9 mouse cellular contexts compared by ENCODE assay signal in genomic region chr13:25269569-25270268, GRCm38 (mm10). TPM values are rescaled to one million over a fixed set of nuclear protein-coding genes. Genes with fewer than 3 reads are reported as not detected.
DNase-seq lines count a peak whose midpoint lies in the region; ATAC-seq and TF ChIP-seq lines count a peak whose summit lies in the region.
"Had no signal": no experiment of that assay in that cellular context is flagged by ENCODE, and none has a peak within 500 bp of the region (broad histone marks: within the 10 kb centered on the region; RNA-seq: fewer than 3 reads in every experiment).

No protein-coding gene starts in this region.

- H3K4me1 ChIP-seq in kidney, embryonic 16.5 days (ENCODE audit: insufficient read depth, low read length): peaks cover 5% of the 10 kb centered on the region; the same call in 1 of the 2 replicates
- no peaks in the 10 kb centered on the region for H3K4me1 ChIP-seq in kidney, adult 2 months (ENCODE audit: control insufficient read depth, insufficient read depth, low read length)
- 0 out of 2 replicates have a peak, but pooled peaks cover 2% of the 10 kb centered on the region for H3K4me1 ChIP-seq in forebrain, embryonic 14.5 days (ENCODE audit: control insufficient read depth, insufficient read depth, low read length)
- no peaks in the 10 kb centered on the region for H3K4me1 ChIP-seq in stomach, embryonic 14.5 days (ENCODE audit: control insufficient read depth, insufficient read depth, low read length)

- TF ChIP-seq POLR2A in kidney, adult 2 months (IDR thresholded peaks at IDR 0.05; ENCODE audit: low read depth, low read length): no peak

- no peak for TF ChIP-seq CTCF in kidney, adult 2 months (conservative IDR thresholded peaks at IDR 0.05; ENCODE audit: insufficient read depth, insufficient read length, low read depth, low read length)
- no peak for TF ChIP-seq CTCF in layer of hippocampus, adult 2 months (conservative IDR thresholded peaks at IDR 0.05)

- H3K9me3 ChIP-seq in kidney, embryonic 16.5 days (ENCODE audit: low read length): no peaks in the 10 kb centered on the region
- no peaks in the 10 kb centered on the region for H3K9me3 ChIP-seq in forebrain, embryonic 14.5 days (replicated peaks; ENCODE audit: control insufficient read depth, low read length)
- no peaks in the 10 kb centered on the region for H3K9me3 ChIP-seq in stomach, embryonic 14.5 days (ENCODE audit: control insufficient read depth, low read depth, low read length)

- no peaks in the 10 kb centered on the region for H3K27me3 ChIP-seq in kidney, embryonic 16.5 days (ENCODE audit: insufficient read depth, low read length)
- no peaks in the 10 kb centered on the region for H3K27me3 ChIP-seq in kidney, adult 2 months (replicated peaks; ENCODE audit: control insufficient read depth, insufficient read depth, low read length)
- no peaks in the 10 kb centered on the region for H3K27me3 ChIP-seq in forebrain, embryonic 14.5 days (replicated peaks; ENCODE audit: control insufficient read depth, insufficient read depth, low read length)
- H3K27me3 ChIP-seq in stomach, embryonic 14.5 days (ENCODE audit: control insufficient read depth, insufficient read depth, low read length): no peaks in the 10 kb centered on the region

- no peak for DNase-seq in kidney, adult 2 months
- peak; percentile 66 for DNase-seq in cerebellum, adult 11 months
- DNase-seq in forebrain, embryonic 14.5 days (ENCODE audit: low spot score): peak; percentile 91
- peak; percentile 65 to 72 for DNase-seq in layer of hippocampus, adult 2 months (ENCODE audit: low spot score in 2 of 2)
- DNase-seq in lung, postnatal 36 days: peak; percentile 2
- DNase-seq in gastrocnemius, postnatal 10 days: no peak

- H3K9ac ChIP-seq in kidney, embryonic 16.5 days (replicated peaks; ENCODE audit: low read length): no peak overlapping the region
- peak overlapping the region; percentile 61 for H3K9ac ChIP-seq in forebrain, embryonic 14.5 days (ENCODE audit: low read length)
- H3K9ac ChIP-seq in stomach, embryonic 14.5 days (replicated peaks; ENCODE audit: low read depth, low read length): no peak overlapping the region

- no peaks in the 10 kb centered on the region for H3K36me3 ChIP-seq in kidney, embryonic 16.5 days (ENCODE audit: insufficient read depth, low read length)
- no peaks in the 10 kb centered on the region for H3K36me3 ChIP-seq in kidney, adult 2 months (ENCODE audit: control insufficient read depth, insufficient read depth, low read length)
- no peaks in the 10 kb centered on the region for H3K36me3 ChIP-seq in forebrain, embryonic 14.5 days (ENCODE audit: control insufficient read depth, insufficient read depth, low read length)
- H3K36me3 ChIP-seq in stomach, embryonic 14.5 days (ENCODE audit: control insufficient read depth, insufficient read depth, low read length): no peaks in the 10 kb centered on the region

- H3K4me3 ChIP-seq in kidney, embryonic 16.5 days (ENCODE audit: low read length): peak overlapping the region; percentile 48
- H3K4me3 ChIP-seq in kidney, adult 2 months (ENCODE audit: insufficient read depth, low read depth, low read length): no peak overlapping the region
- H3K4me3 ChIP-seq in forebrain, embryonic 14.5 days (ENCODE audit: low read depth, low read length): peak overlapping the region; percentile 41
- peak overlapping the region; percentile 59 for H3K4me3 ChIP-seq in layer of hippocampus, adult 2 months
- peak overlapping the region; percentile 29 for H3K4me3 ChIP-seq in stomach, embryonic 14.5 days (ENCODE audit: low read depth, low read length)

- 3% methylated on average over 39 of the region's 42 CpGs for WGBS in kidney, embryonic 16.5 days
- WGBS in kidney, adult 2 months: 4% methylated on average over 42 of the region's 42 CpGs
- 5% methylated on average over 37 of the region's 42 CpGs for WGBS in forebrain, embryonic 14.5 days
- WGBS in stomach, embryonic 14.5 days: 3% methylated on average over 40 of the region's 42 CpGs

- H3K4me2 ChIP-seq in kidney, embryonic 16.5 days (replicated peaks; ENCODE audit: low read depth, low read length): peak overlapping the region; percentile 74
- H3K4me2 ChIP-seq in forebrain, embryonic 14.5 days (ENCODE audit: low read length): peak overlapping the region; percentile 65
- peak overlapping the region; percentile 70 for H3K4me2 ChIP-seq in stomach, embryonic 14.5 days (replicated peaks; ENCODE audit: low read depth, low read length)

- peak; percentile 89 for ATAC-seq in kidney, embryonic 16.5 days (ENCODE audit: low FRiP score, low TSS enrichment)
- ATAC-seq in forebrain, embryonic 14.5 days: peak; percentile 98
- peak; percentile 91 for ATAC-seq in stomach, embryonic 14.5 days (ENCODE audit: insufficient number of reproducible peaks, insufficient read depth, low FRiP score, low read depth)

- H3K27ac ChIP-seq in kidney, embryonic 16.5 days (ENCODE audit: low read length): no peak overlapping the region
- no peak overlapping the region for H3K27ac ChIP-seq in kidney, adult 2 months (ENCODE audit: insufficient read depth, low read depth, low read length)
- H3K27ac ChIP-seq in forebrain, embryonic 14.5 days (ENCODE audit: low read depth, low read length): peak overlapping the region; percentile 48; the same call in 1 of the 2 replicates
- peak overlapping the region; percentile 82 for H3K27ac ChIP-seq in layer of hippocampus, adult 2 months
- no peak overlapping the region for H3K27ac ChIP-seq in stomach, embryonic 14.5 days (ENCODE audit: low read length)
- H3K27ac ChIP-seq: macrophage had no signal

RNA-seq across cellular contexts. Expression of gene Nrsn1, which starts 0.6 kb away (rescaled TPM):
- 0.80 and 0.85 TPM in 2 replicates for polyA plus RNA-seq in kidney, embryonic 16.5 days (2015; fragmentation: Nextera tagmentation; extraction: Ambion mirVana)
- polyA plus RNA-seq in kidney, adult 2 months (2012; rRNA removed): 0.05 and 0.28 TPM in 2 replicates
- polyA plus RNA-seq in forebrain, embryonic 14.5 days (2014; fragmentation: Nextera tagmentation; extraction: Ambion mirVana): 31.2 and 38.3 TPM in 2 replicates
- 100 to 1,000 TPM; 307 to 313 TPM for total RNA-seq in layer of hippocampus, adult 2 months (2021)
- 4.6 and 4.9 TPM in 2 replicates for polyA plus RNA-seq in stomach, embryonic 14.5 days (2014; fragmentation: Nextera tagmentation; extraction: Ambion mirVana)
- total RNA-seq in gastrocnemius, postnatal 10 days (2021): under 1 TPM; 0.11 to 0.16 TPM
- polyA plus RNA-seq: macrophage had no signal

Comparison
In these comparisons a context has a peak if more than half of its experiments do, and no peak if none do; other contexts are left out.
1. H3K27ac ChIP-seq: peak in forebrain, embryonic 14.5 days (single experiment) and layer of hippocampus, adult 2 months (single experiment); none in kidney, embryonic 16.5 days (single experiment), kidney, adult 2 months (single experiment) and stomach, embryonic 14.5 days (single experiment).
2. DNase-seq: peak in cerebellum, adult 11 months (single experiment), forebrain, embryonic 14.5 days (single experiment), layer of hippocampus, adult 2 months (2 of 2) and lung, postnatal 36 days (single experiment); none in kidney, adult 2 months (single experiment) and gastrocnemius, postnatal 10 days (single experiment).
3. Peak in every context shown above with its lines, with median percentiles within 50 percentile points of each other: ATAC-seq and H3K4me2 ChIP-seq.